Mouse (Mus musculus) midbrain, embryonic 11.5 days (tissue): ENCODE results near the gene Chchd2. TPM values are rescaled to one million over a fixed set of nuclear protein-coding genes. Genes with fewer than 3 reads are reported as not detected.

ENCODE experiments used
- ATAC-seq: fragments of 200-750 bp; cut with Nextera tagmentation; 2 replicates; pipeline ENCODE4 v1.8.0; 2017; ENCODE audit warnings: moderate TSS enrichment, moderate library complexity; ENCODE audit not compliant: low FRiP score
- DNase-seq: peaks from one replicate; pipeline ENCODE4 v3.0.0; 2015; ENCODE audit warnings: low spot score; ENCODE audit errors: missing footprints
- H3K27ac ChIP-seq: fragments of 300-500 bp; sonication (generic); 2 replicates; pipeline ENCODE4 v1.5.1; 2014; ENCODE audit warnings: low read depth, low read length
- H3K27me3 ChIP-seq: fragments of 300-500 bp; sonication (generic); 2 replicates; pipeline ENCODE4 v1.6.1; 2014; ENCODE audit warnings: mild to moderate bottlenecking, low read length, moderate library complexity, mixed read lengths; ENCODE audit not compliant: control insufficient read depth, insufficient read depth
- H3K36me3 ChIP-seq: fragments of 300-500 bp; sonication (generic); 2 replicates; pipeline ENCODE4 v1.6.1; 2014; ENCODE audit warnings: mild to moderate bottlenecking, low read length, moderate library complexity, mixed read lengths; ENCODE audit not compliant: control insufficient read depth, insufficient read depth
- H3K4me1 ChIP-seq: fragments of 300-500 bp; sonication (generic); 2 replicates; pipeline ENCODE4 v1.6.1; 2014; ENCODE audit warnings: low read length; ENCODE audit not compliant: control insufficient read depth, insufficient read depth
- H3K4me2 ChIP-seq: fragments of 300-500 bp; sonication (generic); 2 replicates; pipeline ENCODE4 v1.6.1; 2014; ENCODE audit warnings: mild to moderate bottlenecking, moderate library complexity
- H3K4me3 ChIP-seq: fragments of 300-500 bp; sonication (generic); 2 replicates; pipeline ENCODE4 v1.5.1; 2014; ENCODE audit warnings: low read depth, low read length
- H3K9ac ChIP-seq: fragments of 300-500 bp; sonication (generic); 2 replicates; pipeline ENCODE4 v1.6.1; 2014; ENCODE audit warnings: low read length
- H3K9me3 ChIP-seq: fragments of 300-500 bp; sonication (generic); 2 replicates; pipeline ENCODE4 v1.6.1; 2016; ENCODE audit warnings: low read length; ENCODE audit not compliant: control insufficient read depth
- WGBS: fragments of 180-500 bp; shearing (Covaris S2); extraction: QIAGEN DNeasy Blood & Tissue Kit; methylation state at CpG from one replicate; pipeline ENCODE4 v1.1.7; 2014; 5-methylcytosine and 5-hydroxymethylcytosine counted together
- polyA plus RNA-seq: library from polyadenylated mRNA; unstranded; fragments of >200 nt; fragmentation: Nextera tagmentation; extraction: Ambion mirVana; gene quantifications from 2 replicates; pipeline ENCODE4 v1.2.1, GENCODE M21; 2014

The Chchd2 gene
- 880 and 964 TPM in 2 replicates for polyA plus RNA-seq

DNA sequence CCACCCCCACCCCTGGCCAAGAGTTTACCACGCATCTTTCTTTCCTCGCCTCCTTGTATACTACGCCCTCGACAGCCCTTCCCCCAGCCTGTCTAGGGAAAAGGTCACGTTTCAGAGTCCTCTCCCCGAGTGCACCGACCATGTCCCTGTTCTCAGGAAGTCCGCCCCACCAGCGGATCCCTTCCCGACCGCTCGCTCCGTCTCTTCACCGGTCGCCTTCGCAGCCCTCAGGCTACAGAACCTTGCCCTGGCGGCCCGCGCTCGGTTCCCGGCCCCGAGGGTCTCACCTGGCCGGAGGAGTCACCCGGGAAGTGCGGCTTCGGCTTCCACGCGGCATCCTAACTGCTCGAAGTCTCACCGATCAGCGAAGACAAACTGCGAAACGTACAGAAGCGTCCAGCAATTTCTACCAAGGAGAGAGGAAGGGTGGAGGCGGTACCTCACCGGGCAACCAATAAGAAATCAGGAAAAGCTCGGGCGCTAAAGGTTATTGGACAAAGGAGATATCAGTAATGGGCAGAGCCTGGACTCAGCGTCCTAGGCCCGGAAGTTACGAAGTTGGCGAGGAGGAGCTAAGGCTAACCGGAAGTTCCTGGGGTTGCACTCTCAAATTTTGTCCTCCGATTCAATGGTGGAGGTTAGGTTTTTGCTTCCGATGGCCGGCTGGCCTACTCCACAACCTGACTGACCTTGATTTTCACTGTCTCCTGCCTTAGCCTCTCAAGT lies at the start of gene Chchd2:
Gene Chchd2, minus strand, starts transcription at position 560 of the 726 bp plus-strand sequence.
- peak within 1 kb of the TSS; percentile 69 for H3K4me2 ChIP-seq
- H3K9me3 ChIP-seq, result no peaks in the 10 kb centered on the region
- H3K9ac ChIP-seq, result peak within 1 kb of the TSS; percentile 78
- peaks cover 6% of the 10 kb centered on the region for H3K4me1 ChIP-seq
- peak within 1 kb of the TSS; percentile 71 for H3K27ac ChIP-seq
- under 1% methylated on average over 46 of the region's 46 CpGs for whole genome bisulfite sequencing
- ATAC-seq (peak; percentile 99), DNase-seq (peak; percentile 99)
- no peaks in the 10 kb centered on the region for H3K27me3 ChIP-seq
- peaks cover 2% of the 10 kb centered on the region; the same call in 1 of the 2 replicates for H3K36me3 ChIP-seq
- peak within 1 kb of the TSS; percentile 87 for H3K4me3 ChIP-seq

DNA sequence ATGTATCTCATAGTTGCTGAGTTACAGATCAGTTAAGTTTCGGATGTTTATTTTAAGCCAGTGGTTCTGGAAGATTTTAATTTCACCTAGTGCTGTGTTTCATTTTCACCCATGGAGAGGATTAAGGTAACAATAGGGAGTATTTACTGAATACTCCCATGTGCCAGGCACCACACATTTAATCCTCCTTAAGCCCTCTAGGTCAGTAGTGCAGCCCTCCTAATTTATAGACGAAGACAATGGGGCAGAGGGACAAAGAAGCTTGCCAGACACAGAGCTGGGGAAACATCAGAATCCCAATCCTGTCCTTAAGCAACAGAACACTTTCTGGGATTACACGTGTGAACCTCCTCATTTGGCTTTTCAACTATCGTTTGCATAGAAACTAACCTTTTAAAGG lies 49.7 kb upstream of the Chchd2 start:
- no peaks in the 10 kb centered on the region for H3K27me3 ChIP-seq
- no peaks in the 10 kb centered on the region for H3K36me3 ChIP-seq
- no peak for ATAC-seq
- no peak overlapping the region for H3K9ac ChIP-seq
- WGBS, result 11% methylated on average over 4 of the region's 4 CpGs
- no peak overlapping the region for H3K4me3 ChIP-seq
- DNase-seq, result peak; percentile 86
- no peak overlapping the region for H3K27ac ChIP-seq
- H3K4me2 ChIP-seq, result no peak overlapping the region
- peaks cover 3% of the 10 kb centered on the region; the same call in 1 of the 2 replicates for H3K4me1 ChIP-seq
- no peaks in the 10 kb centered on the region for H3K9me3 ChIP-seq

DNA sequence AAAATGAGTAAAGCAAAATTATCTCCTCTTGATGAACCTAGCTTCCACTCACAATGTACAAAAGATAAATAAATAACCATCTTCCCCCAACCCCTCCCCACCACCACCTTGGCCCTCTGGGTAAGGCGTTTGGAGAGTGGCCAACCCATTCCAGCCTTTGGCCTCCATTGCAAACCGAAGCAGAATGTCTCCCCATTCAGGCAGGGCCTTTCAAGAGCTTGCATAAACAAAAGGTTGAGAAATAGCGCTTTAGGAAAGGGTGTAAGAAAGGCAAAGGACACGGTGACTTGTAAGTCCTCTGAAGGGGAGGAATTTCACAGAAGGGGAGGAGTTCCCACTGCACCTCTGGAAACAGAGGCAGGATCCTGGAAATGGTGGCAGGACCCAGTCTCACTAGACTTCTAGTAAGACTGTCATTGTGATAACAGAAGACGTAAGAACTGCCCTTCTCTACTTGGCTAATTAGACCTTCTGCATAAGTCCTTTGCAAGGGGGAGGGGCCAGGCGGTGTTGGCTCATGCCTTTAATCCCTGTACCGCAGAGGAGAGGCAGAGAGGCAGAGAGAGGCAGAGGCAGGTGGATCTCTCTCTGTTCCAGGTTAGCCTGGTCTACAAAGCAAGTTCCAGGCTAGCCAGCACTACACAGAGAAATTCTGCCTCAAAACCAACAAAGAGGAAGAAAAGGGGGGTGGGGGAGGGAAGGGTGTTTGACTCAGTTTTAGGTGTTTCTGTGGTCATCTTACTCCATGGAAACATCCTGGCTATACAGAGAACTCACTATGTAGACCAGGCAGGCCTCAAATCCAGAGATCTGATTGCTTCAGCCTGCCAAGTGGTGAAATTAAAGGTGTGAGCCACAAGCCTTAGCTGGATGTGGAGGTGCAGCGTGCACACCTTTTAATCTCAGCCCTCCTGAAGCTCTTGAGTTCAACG lies 42.9 kb upstream of the Chchd2 start:
- ATAC-seq (no peak), DNase-seq (no peak)
- WGBS, result 57% methylated on average over 9 of the region's 9 CpGs
- no peak overlapping the region for H3K9ac ChIP-seq
- H3K27ac ChIP-seq, result no peak overlapping the region
- H3K4me1 ChIP-seq, result no peaks in the 10 kb centered on the region
- H3K4me2 ChIP-seq, result no peak overlapping the region
- no peaks in the 10 kb centered on the region for H3K9me3 ChIP-seq
- no peaks in the 10 kb centered on the region for H3K36me3 ChIP-seq
- H3K27me3 ChIP-seq, result no peaks in the 10 kb centered on the region
- H3K4me3 ChIP-seq, result no peak overlapping the region

DNA sequence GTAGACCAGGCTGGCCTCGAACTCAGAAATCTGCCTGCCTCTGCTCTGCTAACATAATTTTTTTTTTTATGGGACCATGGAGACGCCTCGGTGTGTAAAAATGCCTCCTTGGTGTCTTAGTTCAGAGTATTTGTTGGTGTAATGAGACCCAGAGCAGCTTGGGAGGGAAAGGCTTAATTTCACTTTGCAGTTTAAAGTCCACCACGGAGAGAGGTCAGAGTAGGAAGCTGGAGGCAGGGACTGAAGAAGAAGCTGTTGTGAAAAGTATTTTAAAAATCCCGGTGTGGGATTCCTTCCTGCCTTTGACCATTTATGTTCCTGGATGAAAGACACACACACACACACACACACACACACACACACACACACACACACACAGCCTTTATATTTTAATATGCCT lies 38.7 kb upstream of the Chchd2 start:
- no peaks in the 10 kb centered on the region for H3K36me3 ChIP-seq
- ATAC-seq (no peak), DNase-seq (no peak)
- no peak overlapping the region for H3K9ac ChIP-seq
- H3K4me3 ChIP-seq, result no peak overlapping the region
- 81% methylated on average over 5 of the region's 5 CpGs for WGBS
- no peaks in the 10 kb centered on the region for H3K4me1 ChIP-seq
- H3K4me2 ChIP-seq, result no peak overlapping the region
- H3K27me3 ChIP-seq, result no peaks in the 10 kb centered on the region
- H3K9me3 ChIP-seq, result no peaks in the 10 kb centered on the region
- no peak overlapping the region for H3K27ac ChIP-seq

DNA sequence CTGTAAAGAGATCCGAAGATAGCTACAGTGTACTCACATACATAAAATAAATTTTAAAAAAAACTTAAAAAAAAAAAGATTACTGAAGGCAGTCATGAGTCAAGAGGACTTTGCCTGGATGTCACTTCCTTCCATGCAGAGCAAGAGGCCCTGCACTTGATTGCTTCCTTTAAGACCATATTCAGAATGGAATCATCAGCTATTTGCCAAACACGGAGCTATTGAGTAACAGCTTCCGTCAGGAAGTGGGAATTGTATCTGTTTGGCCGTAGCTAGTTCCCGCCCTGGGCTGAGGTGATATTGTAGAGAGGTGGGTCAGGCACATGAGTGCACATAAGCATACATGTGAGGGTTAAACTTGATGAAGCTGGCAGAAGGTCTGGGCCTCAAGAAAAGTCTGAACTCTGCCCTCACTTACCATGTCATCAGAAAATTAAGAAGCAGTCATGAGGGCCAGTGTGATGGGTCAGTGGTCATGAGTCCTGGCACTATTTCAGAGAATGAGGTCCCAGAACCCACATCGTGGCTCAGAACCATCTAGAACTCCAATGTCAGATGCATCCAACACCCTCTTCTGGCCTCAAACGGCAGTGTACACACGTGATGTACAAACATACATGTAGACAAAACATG lies 37.7 kb upstream of the Chchd2 start:
- H3K9me3 ChIP-seq, result no peaks in the 10 kb centered on the region
- H3K4me2 ChIP-seq, result no peak overlapping the region
- no peak overlapping the region for H3K27ac ChIP-seq
- DNase-seq (no peak), ATAC-seq (no peak)
- no peak overlapping the region for H3K4me3 ChIP-seq
- H3K9ac ChIP-seq, result no peak overlapping the region
- no peaks in the 10 kb centered on the region for H3K36me3 ChIP-seq
- WGBS, result 90% methylated on average over 8 of the region's 8 CpGs
- H3K27me3 ChIP-seq, result no peaks in the 10 kb centered on the region
- no peaks in the 10 kb centered on the region for H3K4me1 ChIP-seq

DNA sequence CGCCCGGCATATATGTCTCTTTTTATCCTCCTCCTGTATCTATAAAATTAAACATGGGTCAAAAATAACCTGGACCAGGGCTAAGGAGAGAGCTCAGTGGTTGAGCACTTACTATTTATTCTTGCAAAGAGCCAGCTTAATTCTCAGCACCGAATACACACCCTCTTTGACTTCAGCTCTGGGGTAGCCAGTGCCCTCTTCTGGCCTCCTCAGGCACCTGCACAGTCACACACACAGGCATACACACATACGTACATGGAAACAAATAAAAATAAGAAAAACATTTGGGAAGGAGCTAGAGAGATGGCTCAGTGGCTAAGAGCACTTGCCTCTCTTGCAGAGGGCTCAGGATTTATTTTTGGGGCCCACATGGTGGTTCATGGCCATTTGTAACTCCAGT lies 34.7 kb upstream of the Chchd2 start:
- H3K4me1 ChIP-seq, result no peaks in the 10 kb centered on the region
- H3K4me3 ChIP-seq, result no peak overlapping the region
- H3K36me3 ChIP-seq, result no peaks in the 10 kb centered on the region
- H3K4me2 ChIP-seq, result no peak overlapping the region
- no peak for ATAC-seq
- H3K9ac ChIP-seq, result no peak overlapping the region
- DNase-seq, result no peak
- H3K27ac ChIP-seq, result no peak overlapping the region
- H3K27me3 ChIP-seq, result no peaks in the 10 kb centered on the region
- no peaks in the 10 kb centered on the region for H3K9me3 ChIP-seq
- 92% methylated on average over 4 of the region's 4 CpGs for WGBS

DNA sequence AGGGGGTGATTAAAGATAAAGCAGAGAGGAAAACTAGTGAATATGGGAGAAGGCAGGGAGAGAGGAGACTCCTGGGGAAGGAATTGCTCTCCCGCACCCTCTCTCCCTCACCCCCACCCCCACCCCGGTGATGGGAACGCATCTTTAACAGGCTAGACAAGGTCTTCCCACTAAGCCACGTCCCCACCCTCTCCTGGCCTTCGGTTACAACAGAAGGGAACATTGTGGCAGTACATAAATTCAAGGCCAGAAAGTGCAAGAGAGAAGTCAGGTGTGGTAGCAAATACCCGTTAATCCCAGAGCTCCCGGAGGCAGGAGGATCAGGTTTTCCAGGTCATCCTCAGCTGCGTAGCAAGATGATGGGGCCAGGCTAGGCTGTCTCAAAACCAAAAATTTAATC lies 32.0 kb upstream of the Chchd2 start:
- DNase-seq, result no peak
- Histone ChIP-seq H3K36me3 (no peaks in the 10 kb centered on the region), H3K27ac (no peak overlapping the region), H3K27me3 (no peaks in the 10 kb centered on the region), H3K4me1 (no peaks in the 10 kb centered on the region), H3K9me3 (no peaks in the 10 kb centered on the region), H3K4me2 (no peak overlapping the region), H3K9ac (no peak overlapping the region), H3K4me3 (no peak overlapping the region)
- 71% methylated on average over 8 of the region's 8 CpGs for WGBS
- ATAC-seq, result no peak

DNA sequence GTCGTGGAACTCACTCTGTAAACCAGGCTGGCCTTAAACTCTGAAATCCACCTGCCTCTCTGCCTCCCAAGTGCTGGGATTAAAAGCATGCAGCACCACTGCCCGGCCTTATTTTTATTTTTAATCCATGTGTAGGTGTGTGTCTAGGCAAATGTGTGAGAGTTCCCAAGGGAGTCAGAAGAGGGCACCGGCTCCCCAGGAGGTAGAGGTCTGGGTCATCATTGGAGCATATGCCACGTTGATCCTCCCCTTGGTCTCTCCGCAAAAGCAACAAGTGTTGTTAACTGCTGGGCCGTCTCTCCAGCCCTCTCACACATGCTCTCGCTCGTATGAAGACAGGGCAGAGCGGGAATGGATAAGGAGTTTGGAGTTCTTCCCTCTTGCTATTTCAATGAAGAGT lies 31.5 kb upstream of the Chchd2 start:
- Histone ChIP-seq H3K9me3 (no peaks in the 10 kb centered on the region), H3K9ac (no peak overlapping the region), H3K4me3 (no peak overlapping the region), H3K4me1 (no peaks in the 10 kb centered on the region), H3K4me2 (no peak overlapping the region), H3K36me3 (no peaks in the 10 kb centered on the region), H3K27me3 (no peaks in the 10 kb centered on the region), H3K27ac (no peak overlapping the region)
- DNase-seq, result no peak
- ATAC-seq, result no peak
- WGBS, result 84% methylated on average over 9 of the region's 9 CpGs
